Mouse (Mus musculus) stomach, postnatal 0 days (tissue): ENCODE data around the gene Dut.

ENCODE experiments used
- CTCF ChIP-seq: IDR thresholded peaks from 2 replicates; pipeline ENCODE4 v1.5.1; 2016; ENCODE audit warnings: antibody characterized with exemption, low read depth, mild to moderate bottlenecking, moderate library complexity
- EP300 ChIP-seq: optimal IDR thresholded peaks from 2 replicates; pipeline ENCODE3; 2016; ENCODE audit warnings: antibody characterized with exemption

GRCm38 (mm10) chr2:125276692-125277091, 29.7 kb downstream of the Dut start:
- TF ChIP-seq EP300 (no peak), CTCF (no peak)
